Mouse (Mus musculus): ENCODE data around the gene Fam120c. TPM values are rescaled to one million over a fixed set of nuclear protein-coding genes. Genes with fewer than 3 reads are reported as not detected.
A peak's percentile ranks its signal among the peaks of the same experiment; 100 is the strongest.

Fam120c gene
- polyA plus RNA-seq, 1 experiment: 3.8 TPM

DNA sequence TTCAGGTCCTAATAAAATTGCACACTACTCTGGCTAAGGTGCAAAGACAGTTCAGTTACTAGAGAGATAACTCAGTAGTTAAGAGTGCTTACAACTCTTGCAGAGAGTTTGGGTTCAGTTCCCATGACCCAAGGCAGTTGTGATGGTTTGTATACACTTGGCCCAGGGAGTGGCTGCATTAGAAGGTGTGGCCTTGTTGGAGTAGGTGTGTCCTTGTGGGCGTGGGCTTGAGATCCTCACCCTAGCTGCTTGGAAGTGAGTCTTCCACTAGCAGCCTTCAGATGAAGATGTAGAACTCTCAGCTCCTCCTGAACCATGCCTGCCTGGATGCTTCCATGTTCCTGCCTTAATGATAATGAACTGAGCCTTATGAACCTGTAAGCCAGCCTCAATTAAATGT is 174.2 kb downstream of the Fam120c start:
- no peak for DNase-seq
- Histone ChIP-seq H3K4me3 (ENCODE audit: control insufficient read depth, insufficient read depth, low read length) (no peak overlapping the region), H3K27ac (ENCODE audit: control insufficient read depth, insufficient read depth, low read length) (no peak overlapping the region), H3K36me3 (ENCODE audit: control insufficient read depth, insufficient read depth, low read length) (no peaks in the 10 kb centered on the region), H3K4me1 (replicated peaks; ENCODE audit: control insufficient read depth, insufficient read depth, low read length) (peaks cover 3% of the 10 kb centered on the region), H3K27me3 (ENCODE audit: control insufficient read depth, insufficient read depth, low read length) (no peaks in the 10 kb centered on the region)
- no peak for TF ChIP-seq CTCF (IDR thresholded peaks at IDR 0.05; ENCODE audit: borderline replicate concordance, control insufficient read depth, extremely low read depth, insufficient read depth, low read length, poor library complexity)
- no peak for TF ChIP-seq POLR2A (IDR thresholded peaks at IDR 0.05; ENCODE audit: control insufficient read depth, extremely low read depth, insufficient read depth, low read length, poor library complexity)
- 86% methylated on average over 1 of the region's 1 CpGs for WGBS

GRCm38 (mm10) chrX:151520127-151520457 is 176.1 kb downstream of the Fam120c start:
- no peak for DNase-seq
- no peaks in the 10 kb centered on the region for H3K27me3 ChIP-seq (ENCODE audit: control insufficient read depth, insufficient read depth, low read length)
- peaks cover 7% of the 10 kb centered on the region; the same call in 1 of the 2 replicates for H3K36me3 ChIP-seq (ENCODE audit: control insufficient read depth, insufficient read depth, low read length)
- H3K4me1 ChIP-seq (replicated peaks; ENCODE audit: control insufficient read depth, insufficient read depth, low read length): peaks cover 3% of the 10 kb centered on the region
- WGBS: 0% methylated on average over 17 of the region's 17 CpGs
- peak overlapping the region; percentile 85 for H3K27ac ChIP-seq (ENCODE audit: control insufficient read depth, insufficient read depth, low read length)
- no peak for TF ChIP-seq CTCF (IDR thresholded peaks at IDR 0.05; ENCODE audit: borderline replicate concordance, control insufficient read depth, extremely low read depth, insufficient read depth, low read length, poor library complexity)
- no peak for TF ChIP-seq POLR2A (IDR thresholded peaks at IDR 0.05; ENCODE audit: control insufficient read depth, extremely low read depth, insufficient read depth, low read length, poor library complexity)
- peak overlapping the region; percentile 48 for H3K4me3 ChIP-seq (ENCODE audit: control insufficient read depth, insufficient read depth, low read length)

DNA sequence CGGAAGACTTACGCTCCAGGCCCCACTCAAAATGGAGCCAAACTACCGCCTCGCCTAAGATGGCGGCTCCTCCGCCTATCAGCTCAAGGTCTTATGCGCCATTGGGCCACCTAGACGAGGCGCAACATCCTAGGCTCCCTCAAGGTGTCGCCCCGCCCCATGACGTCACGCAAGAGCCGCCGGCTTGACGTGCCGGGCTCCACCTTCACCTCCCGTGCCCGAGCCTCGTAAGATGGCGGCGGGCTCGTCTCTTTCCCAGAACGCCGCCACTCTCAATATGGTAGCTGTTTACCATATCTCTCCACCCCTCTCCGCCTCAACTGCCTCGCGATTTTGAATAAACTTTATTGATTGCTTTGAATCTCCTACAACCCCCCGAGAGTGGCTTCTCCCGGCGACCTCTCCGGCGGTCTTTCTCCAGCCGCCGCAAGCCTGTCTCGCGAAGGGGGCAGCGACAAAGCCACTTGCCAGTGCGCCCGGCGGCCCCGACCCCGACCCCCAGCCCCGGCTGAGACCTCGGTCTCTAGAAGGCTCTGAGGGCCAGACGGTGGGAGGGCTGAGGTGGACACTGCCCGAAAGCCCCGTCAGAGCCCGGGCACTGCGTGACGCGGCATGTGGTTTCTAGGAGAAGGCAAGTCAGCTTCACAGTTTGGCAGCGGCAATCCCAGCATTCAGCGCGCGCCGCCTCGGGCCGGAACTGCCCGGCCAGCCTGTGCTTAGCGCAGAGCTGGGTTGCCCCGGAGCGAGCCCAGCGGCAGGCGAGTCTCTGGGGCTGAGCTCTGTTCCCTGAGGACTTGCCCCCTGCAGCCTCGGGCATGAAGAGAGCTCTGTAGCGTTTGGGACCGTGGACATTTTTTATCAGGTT is 176.7 kb downstream of the Fam120c start, which contains the start of gene Phf8:
Phf8 (plus strand) TSS at position 215 of the 865 bp plus-strand sequence.
- peak within 1 kb of the TSS; percentile 88 for H3K27ac ChIP-seq (ENCODE audit: control insufficient read depth, insufficient read depth, low read length)
- peaks cover 7% of the 10 kb centered on the region; the same call in 1 of the 2 replicates for H3K36me3 ChIP-seq (ENCODE audit: control insufficient read depth, insufficient read depth, low read length)
- H3K4me3 ChIP-seq (ENCODE audit: control insufficient read depth, insufficient read depth, low read length): peak within 1 kb of the TSS; percentile 96
- WGBS: under 1% methylated on average over 68 of the region's 68 CpGs
- peak; percentile 30; the same call in 1 of the 2 replicates for TF ChIP-seq CTCF (IDR thresholded peaks at IDR 0.05; ENCODE audit: borderline replicate concordance, control insufficient read depth, extremely low read depth, insufficient read depth, low read length, poor library complexity)
- peak; percentile 62 for TF ChIP-seq POLR2A (IDR thresholded peaks at IDR 0.05; ENCODE audit: control insufficient read depth, extremely low read depth, insufficient read depth, low read length, poor library complexity)
- peaks cover 3% of the 10 kb centered on the region for H3K4me1 ChIP-seq (replicated peaks; ENCODE audit: control insufficient read depth, insufficient read depth, low read length)
- H3K27me3 ChIP-seq (ENCODE audit: control insufficient read depth, insufficient read depth, low read length): no peaks in the 10 kb centered on the region
- DNase-seq: peak; percentile 95

Other genes starting within 250 kb of the Fam120c start
- 5.0 and 5.8 TPM in 2 replicates for gene Tsr2, start 247.6 kb upstream of the Fam120c start, polyA plus RNA-seq (2012; rRNA removed)
- 0.12 and 0.29 TPM in 2 replicates for gene Wnk3, start 146.1 kb upstream of the Fam120c start, polyA plus RNA-seq (2012; rRNA removed)
- 25.6 and 27.7 TPM in 2 replicates for gene Phf8, start 176.5 kb downstream of the Fam120c start, polyA plus RNA-seq (2012; rRNA removed)